Mouse (Mus musculus) hindbrain, embryonic 14.5 days (tissue): ENCODE measurements around the gene Gm19426. TPM values are rescaled to one million over a fixed set of nuclear protein-coding genes. Genes with fewer than 3 reads are reported as not detected.
A peak's percentile ranks its signal among the peaks of the same experiment; 100 is the strongest.

Experiments used
- ATAC-seq: fragments of 200-750 bp; cut with Nextera tagmentation; 2 replicates; pipeline ENCODE4 v1.8.0; 2017; ENCODE audit warnings: moderate number of reproducible peaks, mild to moderate bottlenecking, moderate TSS enrichment, moderate library complexity; ENCODE audit not compliant: low FRiP score
- DNase-seq: peaks from one replicate; pipeline ENCODE4 v3.0.0-alpha.2; 2015; ENCODE audit warnings: low spot score
- H3K27ac ChIP-seq: fragments of 300-500 bp; sonication (generic); 2 replicates; pipeline ENCODE4 v1.5.1; 2014; ENCODE audit warnings: mild to moderate bottlenecking, moderate library complexity
- H3K27me3 ChIP-seq: fragments of 300-500 bp; sonication (generic); 2 replicates; pipeline ENCODE4 v1.6.1; 2014; ENCODE audit warnings: mild to moderate bottlenecking, low read length, mixed read lengths; ENCODE audit not compliant: control insufficient read depth, insufficient read depth
- H3K36me3 ChIP-seq: fragments of 300-500 bp; sonication (generic); replicated peaks from 2 replicates; pipeline ENCODE4 v1.6.1; 2014; ENCODE audit not compliant: control insufficient read depth, insufficient read depth
- H3K4me1 ChIP-seq: fragments of 300-500 bp; sonication (generic); replicated peaks from 2 replicates; pipeline ENCODE4 v1.6.1; 2014; ENCODE audit warnings: antibody characterized with exemption, low read length, mixed read lengths; ENCODE audit not compliant: control insufficient read depth, insufficient read depth
- H3K4me2 ChIP-seq: fragments of 300-500 bp; sonication (generic); replicated peaks from 2 replicates; pipeline ENCODE4 v1.6.1; 2014; ENCODE audit warnings: mild to moderate bottlenecking, moderate library complexity
- H3K4me3 ChIP-seq: fragments of 300-500 bp; sonication (generic); replicated peaks from 2 replicates; pipeline ENCODE4 v1.5.1; 2014; ENCODE audit warnings: mild to moderate bottlenecking, low read length
- H3K9ac ChIP-seq: fragments of 300-500 bp; sonication (generic); 2 replicates; pipeline ENCODE4 v1.6.1; 2014
- H3K9me3 ChIP-seq: fragments of 300-500 bp; sonication (generic); 2 replicates; pipeline ENCODE4 v1.6.1; 2016; ENCODE audit warnings: low read length; ENCODE audit not compliant: control insufficient read depth
- WGBS: fragments of 180-500 bp; shearing (Covaris S2); extraction: QIAGEN DNeasy Blood & Tissue Kit; methylation state at CpG from one replicate; pipeline ENCODE4 v1.1.7; 2014; 5-methylcytosine and 5-hydroxymethylcytosine counted together
- polyA plus RNA-seq: library from polyadenylated mRNA; unstranded; fragments of >200 nt; fragmentation: Nextera tagmentation; extraction: Ambion mirVana; gene quantifications from 2 replicates; pipeline ENCODE4 v1.2.1, GENCODE M21; 2014

Gm19426 gene
- polyA plus RNA-seq, 1 experiment from 2014 or later: 3.4 TPM

GRCm38 (mm10) chr2:84717357-84717756 is 26.1 kb downstream of the Gm19426 start:
- H3K4me2 ChIP-seq: no peak overlapping the region

GRCm38 (mm10) chr2:84716423-84717355 is 26.8 kb downstream of the Gm19426 start:
- 37% methylated on average over 9 of the region's 9 CpGs for WGBS

More at GRCm38 (mm10) chr2:84717357-84717756, 26.1 kb downstream of the Gm19426 start:
- peaks cover 17% of the 10 kb centered on the region for H3K36me3 ChIP-seq
- ATAC-seq (no peak), DNase-seq (no peak)
- no peaks in the 10 kb centered on the region for H3K9me3 ChIP-seq
- H3K27me3 ChIP-seq: no peaks in the 10 kb centered on the region
- H3K9ac ChIP-seq: no peak overlapping the region
- peaks cover 16% of the 10 kb centered on the region for H3K4me1 ChIP-seq
- H3K4me3 ChIP-seq: no peak overlapping the region
- 97% methylated on average over 4 of the region's 4 CpGs for WGBS
- no peak overlapping the region for H3K27ac ChIP-seq

GRCm38 (mm10) chr2:84715562-84716361 is 27.7 kb downstream of the Gm19426 start:
- DNase-seq: peak; percentile 87
- H3K9me3 ChIP-seq: no peaks in the 10 kb centered on the region

More at GRCm38 (mm10) chr2:84716423-84717355, 26.8 kb downstream of the Gm19426 start:
- peak overlapping the region; percentile 89 for H3K4me2 ChIP-seq
- H3K27ac ChIP-seq: peak overlapping the region; percentile 95
- H3K36me3 ChIP-seq: peaks cover 10% of the 10 kb centered on the region
- H3K9ac ChIP-seq: peak overlapping the region; percentile 69
- H3K9me3 ChIP-seq: no peaks in the 10 kb centered on the region
- ATAC-seq: no peak
- H3K27me3 ChIP-seq: no peaks in the 10 kb centered on the region
- DNase-seq: no peak
- H3K4me1 ChIP-seq: peaks cover 16% of the 10 kb centered on the region
- H3K4me3 ChIP-seq: peak overlapping the region; percentile 98

GRCm38 (mm10) chr2:84714811-84715561 is 28.5 kb downstream of the Gm19426 start, which contains the start of gene Zdhhc5:
Gene Zdhhc5, minus strand, starts transcription at chr2:84715180.
- H3K36me3 ChIP-seq: peaks cover 13% of the 10 kb centered on the region
- H3K4me2 ChIP-seq: peak within 1 kb of the TSS; percentile 89
- H3K27me3 ChIP-seq: no peaks in the 10 kb centered on the region
- peaks cover 16% of the 10 kb centered on the region for H3K4me1 ChIP-seq
- H3K4me3 ChIP-seq: peak within 1 kb of the TSS; percentile 98
- under 1% methylated on average over 96 of the region's 107 CpGs for WGBS
- H3K9ac ChIP-seq: peak within 1 kb of the TSS; percentile 96
- DNase-seq: peak; percentile 97
- H3K9me3 ChIP-seq: no peaks in the 10 kb centered on the region
- peak; percentile 98 for ATAC-seq
- H3K27ac ChIP-seq: peak within 1 kb of the TSS; percentile 95

More at GRCm38 (mm10) chr2:84715562-84716361, 27.7 kb downstream of the Gm19426 start:
- WGBS: under 1% methylated on average over 33 of the region's 33 CpGs
- ATAC-seq: peak; percentile 95
- Histone ChIP-seq H3K4me2 (peak overlapping the region; percentile 89), H3K36me3 (peaks cover 6% of the 10 kb centered on the region), H3K27me3 (no peaks in the 10 kb centered on the region), H3K4me1 (peaks cover 16% of the 10 kb centered on the region), H3K9ac (peak overlapping the region; percentile 69), H3K4me3 (peak overlapping the region; percentile 98), H3K27ac (peak overlapping the region; percentile 95)

GRCm38 (mm10) chr2:84714422-84714810 is 29.0 kb downstream of the Gm19426 start:
- Histone ChIP-seq H3K4me3 (peak overlapping the region; percentile 98), H3K4me1 (peaks cover 16% of the 10 kb centered on the region), H3K4me2 (peak overlapping the region; percentile 82), H3K27me3 (no peaks in the 10 kb centered on the region), H3K27ac (peak overlapping the region; percentile 95), H3K36me3 (peaks cover 18% of the 10 kb centered on the region), H3K9me3 (no peaks in the 10 kb centered on the region), H3K9ac (peak overlapping the region; percentile 96)
- ATAC-seq: no peak; the same call in 1 of the 2 replicates
- under 1% methylated on average over 22 of the region's 26 CpGs for WGBS
- DNase-seq: no peak

- 96% methylated on average over 2 of the region's 2 CpGs for WGBS
- H3K9me3 ChIP-seq: no peaks in the 10 kb centered on the region
- DNase-seq (no peak), ATAC-seq (no peak)
- H3K4me3 ChIP-seq: no peak overlapping the region
- H3K4me1 ChIP-seq: peaks cover 16% of the 10 kb centered on the region
- H3K27ac ChIP-seq: no peak overlapping the region
- no peaks in the 10 kb centered on the region for H3K27me3 ChIP-seq
- H3K9ac ChIP-seq: no peak overlapping the region
- no peak overlapping the region for H3K4me2 ChIP-seq
- peaks cover 41% of the 10 kb centered on the region for H3K36me3 ChIP-seq
These were observed 31.6 kb downstream of the Gm19426 start for GRCm38 (mm10) chr2:84711898-84712297.

GRCm38 (mm10) chr2:84707523-84707922 is 35.9 kb downstream of the Gm19426 start:
- DNase-seq (no peak), ATAC-seq (no peak)
- WGBS: 56% methylated on average over 1 of the region's 1 CpGs
- H3K9me3 ChIP-seq: no peaks in the 10 kb centered on the region
- H3K27me3 ChIP-seq: no peaks in the 10 kb centered on the region
- no peak overlapping the region for H3K4me3 ChIP-seq
- no peak overlapping the region for H3K27ac ChIP-seq
- no peak overlapping the region for H3K9ac ChIP-seq
- no peaks in the 10 kb centered on the region; the same call in 1 of the 2 replicates for H3K4me1 ChIP-seq
- H3K4me2 ChIP-seq: no peak overlapping the region
- peaks cover 73% of the 10 kb centered on the region for H3K36me3 ChIP-seq

- H3K27ac ChIP-seq: no peak overlapping the region
- H3K4me2 ChIP-seq: no peak overlapping the region
- ATAC-seq (no peak), DNase-seq (no peak)
- H3K9me3 ChIP-seq: no peaks in the 10 kb centered on the region
- no peaks in the 10 kb centered on the region for H3K27me3 ChIP-seq
- peaks cover 79% of the 10 kb centered on the region for H3K36me3 ChIP-seq
- H3K9ac ChIP-seq: no peak overlapping the region
- H3K4me3 ChIP-seq: no peak overlapping the region
- H3K4me1 ChIP-seq: no peaks in the 10 kb centered on the region; the same call in 1 of the 2 replicates
- 94% methylated on average over 1 of the region's 1 CpGs for WGBS
These were observed 38.2 kb downstream of the Gm19426 start for GRCm38 (mm10) chr2:84705295-84705694.
